Mouse (Mus musculus) cerebellum, adult 18-20 months (tissue): ENCODE data around the gene Cdk5r2.

Experiments
- DNase-seq, 2 experiments: peaks; one replicate each; pipeline ENCODE4 v3.0.0; 2021

The Cdk5r2 gene

GRCm38 (mm10) chr1:74851001-74851775, 3.5 kb upstream of the Cdk5r2 start:
- DNase-seq: no peak

GRCm38 (mm10) chr1:74855156-74855555, 422 bp downstream of the Cdk5r2 start:
- DNase-seq: peak in 1 of 2 experiments; percentile 40

DNA sequence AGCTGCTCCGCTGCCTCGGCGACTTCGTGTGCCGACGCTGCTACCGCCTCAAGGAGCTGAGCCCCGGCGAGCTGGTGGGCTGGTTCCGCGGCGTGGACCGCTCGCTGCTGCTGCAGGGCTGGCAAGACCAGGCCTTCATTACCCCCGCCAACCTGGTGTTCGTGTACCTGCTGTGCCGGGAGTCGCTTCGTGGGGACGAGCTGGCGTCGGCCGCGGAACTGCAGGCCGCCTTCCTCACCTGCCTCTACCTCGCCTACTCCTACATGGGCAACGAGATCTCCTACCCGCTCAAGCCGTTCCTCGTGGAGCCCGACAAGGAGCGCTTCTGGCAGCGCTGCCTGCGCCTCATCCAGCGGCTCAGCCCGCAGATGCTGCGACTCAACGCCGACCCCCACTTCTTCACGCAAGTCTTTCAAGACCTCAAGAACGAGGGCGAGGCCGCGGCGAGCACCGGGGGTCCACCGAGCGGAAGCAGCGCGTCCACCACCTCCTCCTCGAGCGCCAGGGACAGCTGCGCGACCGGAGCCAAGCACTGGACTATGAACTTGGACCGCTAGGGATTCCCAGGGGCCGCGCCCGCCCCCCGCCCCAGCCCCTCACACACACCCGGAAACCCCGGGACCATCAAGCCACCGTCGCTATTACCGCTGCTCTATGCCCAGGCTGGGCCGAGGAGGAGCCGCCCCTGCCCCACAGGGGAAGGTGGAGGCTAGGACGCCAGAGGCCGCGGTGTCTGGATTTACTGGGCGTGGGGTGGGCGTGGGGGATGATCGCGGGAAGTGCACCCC, 1.1 kb downstream of the Cdk5r2 start:
- peak; percentile 46 to 64 for DNase-seq

GRCm38 (mm10) chr1:74856439-74856720, 1.6 kb downstream of the Cdk5r2 start:
- peak; percentile 13 to 28 for DNase-seq

- DNase-seq: peak; percentile 41 to 64
Measured at GRCm38 (mm10) chr1:74856791-74857190, 2.1 kb downstream of the Cdk5r2 start.

- DNase-seq: peak; percentile 20 to 46
Measured at GRCm38 (mm10) chr1:74857201-74857600, 2.5 kb downstream of the Cdk5r2 start.

GRCm38 (mm10) chr1:74857677-74858076, 2.9 kb downstream of the Cdk5r2 start:
- peak; percentile 23 to 39 for DNase-seq

- DNase-seq: peak; percentile 96 to 99
Measured at GRCm38 (mm10) chr1:74858171-74858719, 3.5 kb downstream of the Cdk5r2 start.

DNA sequence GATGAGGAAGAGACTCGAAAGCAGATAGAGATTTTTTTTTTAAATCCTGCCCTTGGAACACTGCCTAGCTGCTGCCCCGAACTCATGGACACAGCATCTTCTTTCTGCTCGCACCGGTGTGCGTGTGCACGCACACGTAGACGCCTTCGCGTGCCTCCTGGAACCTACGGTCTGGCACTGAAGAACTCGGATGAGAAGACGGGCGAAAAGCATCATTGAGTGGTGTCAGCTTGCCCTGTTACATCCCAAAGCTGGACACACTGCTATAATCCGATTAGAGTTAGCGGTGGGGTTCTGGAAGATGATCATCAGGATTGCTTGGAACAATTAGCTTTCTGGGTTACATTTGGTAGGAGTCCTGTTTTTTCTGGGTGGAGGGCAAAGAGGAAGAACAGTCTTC, 4.1 kb downstream of the Cdk5r2 start:
- DNase-seq: no peak

- peak in 1 of 2 experiments; percentile 23 for DNase-seq
Measured at GRCm38 (mm10) chr1:74859223-74859984, 4.7 kb downstream of the Cdk5r2 start.

- no peak for DNase-seq
Measured at GRCm38 (mm10) chr1:74861783-74862182, 7.0 kb downstream of the Cdk5r2 start.

GRCm38 (mm10) chr1:74872218-74872617, 17.5 kb downstream of the Cdk5r2 start:
- DNase-seq: no peak

DNA sequence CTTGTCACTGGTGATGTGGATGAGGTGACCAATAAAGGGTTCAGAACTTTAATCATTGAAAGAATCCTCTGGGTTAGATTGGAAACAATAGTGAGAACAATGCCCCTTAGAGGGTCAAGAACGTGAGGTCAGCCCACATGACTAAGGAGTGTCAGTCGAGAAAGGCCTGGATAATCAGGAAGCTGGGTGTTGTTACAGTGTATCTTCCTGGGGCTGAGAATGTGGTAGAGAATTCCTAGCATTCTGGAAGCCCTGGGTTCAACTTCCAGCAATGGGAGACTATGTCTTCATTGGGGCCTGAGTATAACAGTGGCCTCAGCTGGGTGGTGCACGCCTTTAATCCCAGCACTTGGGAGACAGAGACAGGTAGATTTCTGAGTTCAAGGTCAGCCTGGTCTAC, 22.5 kb downstream of the Cdk5r2 start:
- no peak for DNase-seq

GRCm38 (mm10) chr1:74880785-74881360, 26.1 kb downstream of the Cdk5r2 start:
- peak; percentile 83 to 88 for DNase-seq

- peak; percentile 17 to 46 for DNase-seq
Measured at GRCm38 (mm10) chr1:74882055-74882734, 27.5 kb downstream of the Cdk5r2 start.

- no peak for DNase-seq
Measured at GRCm38 (mm10) chr1:74882828-74883227, 28.1 kb downstream of the Cdk5r2 start.

DNA sequence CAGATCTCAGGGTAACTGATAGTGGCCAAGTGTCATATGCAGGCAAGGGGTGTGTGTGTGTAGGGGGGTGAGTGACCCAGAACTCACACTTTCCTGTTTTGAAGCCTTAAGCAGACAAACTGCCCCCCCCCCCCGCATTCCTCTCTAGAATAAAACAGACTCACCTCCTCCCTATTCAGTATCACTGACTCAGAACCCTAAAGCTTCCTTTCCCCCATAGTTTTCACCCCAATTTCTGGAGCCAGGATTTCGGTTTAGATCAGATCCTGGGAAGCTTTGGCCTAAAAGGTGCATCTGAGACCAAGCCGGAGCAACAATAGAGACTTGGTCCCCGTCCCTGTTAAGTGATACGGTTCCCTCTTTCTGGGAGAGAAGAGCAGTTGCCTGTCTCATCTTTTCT, 28.7 kb downstream of the Cdk5r2 start:
- no peak for DNase-seq

DNA sequence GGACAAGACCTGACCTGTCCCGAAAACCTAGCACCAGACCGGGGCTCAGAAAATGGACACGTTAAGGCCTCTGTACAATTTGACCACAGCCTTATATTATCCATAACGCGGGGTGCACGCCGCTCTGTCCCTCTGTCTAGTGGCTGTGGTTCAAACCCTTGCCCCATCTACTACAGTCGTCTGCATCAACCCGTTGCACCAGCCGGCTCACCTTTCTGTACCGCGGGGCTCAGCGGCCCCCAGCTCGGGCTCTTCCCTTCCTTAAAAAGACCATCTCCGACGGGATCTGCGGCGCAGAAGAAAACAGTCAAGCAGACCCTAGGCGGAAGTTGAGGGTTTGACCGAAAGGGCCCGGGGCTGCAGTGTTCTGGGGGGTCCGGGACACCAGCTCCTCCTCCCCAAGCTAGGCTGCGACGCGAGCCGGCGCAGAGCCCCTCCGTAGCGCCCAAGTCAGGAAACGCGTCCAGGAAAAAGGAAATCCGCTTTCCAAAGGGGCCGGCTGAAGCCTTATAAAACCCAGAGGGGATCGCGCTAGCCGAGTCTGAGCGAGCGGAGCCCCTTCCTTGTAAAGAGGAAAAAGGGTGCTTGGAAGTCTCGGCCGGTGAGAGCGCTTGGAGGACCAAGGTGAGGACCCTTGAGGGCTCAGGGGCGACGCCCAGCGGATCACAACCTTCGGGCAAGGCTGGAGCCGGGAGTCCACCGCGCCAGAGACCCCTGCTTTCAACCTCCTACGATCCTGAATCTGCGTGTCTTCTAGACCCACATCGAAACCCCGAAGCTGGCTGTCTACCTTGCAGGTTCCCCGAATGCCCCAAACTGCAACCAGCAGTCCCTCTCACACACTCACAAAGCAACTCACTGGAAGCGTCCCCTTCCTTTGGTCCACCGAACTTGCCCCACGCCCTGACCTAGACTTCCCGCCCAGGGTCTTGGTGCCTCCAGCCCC, 29.7 kb downstream of the Cdk5r2 start:
- DNase-seq: no peak

DNA sequence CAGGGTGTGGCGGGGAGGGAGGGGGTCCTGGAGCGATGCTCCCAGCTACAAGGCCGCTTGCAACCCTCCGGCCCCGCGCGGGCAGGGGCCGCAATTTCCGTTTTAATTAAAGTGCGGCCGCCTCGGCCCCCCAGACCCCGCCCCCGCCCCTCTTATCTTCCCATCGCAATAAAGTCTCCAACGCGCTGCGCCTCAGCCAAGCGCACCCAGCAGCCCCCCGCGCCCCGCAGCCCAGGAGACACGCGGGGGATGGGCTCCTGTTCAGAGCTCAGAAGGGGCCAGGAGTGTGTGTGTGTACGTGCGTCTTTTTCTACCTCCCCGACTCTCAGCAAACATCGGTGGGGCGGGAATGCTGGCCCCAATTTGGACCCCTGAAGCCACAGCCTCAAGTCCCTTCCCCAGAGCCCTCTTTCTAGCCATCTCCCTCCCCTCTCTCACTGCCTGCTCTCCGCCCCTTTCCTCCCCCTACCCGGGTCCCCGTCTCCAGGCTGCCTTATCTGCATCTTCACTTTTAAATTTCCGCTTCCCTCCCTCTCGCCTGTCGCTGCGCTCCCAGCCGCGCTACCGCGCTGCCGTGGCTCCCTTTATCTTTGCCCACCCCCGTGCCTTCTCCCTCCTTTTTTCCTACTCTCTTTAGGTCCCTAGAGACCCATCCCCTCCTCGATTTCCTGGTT, 30.8 kb downstream of the Cdk5r2 start, which contains the start of gene Fev:
Gene Fev, minus strand, starts transcription at position 51 of the 674 bp plus-strand sequence.
- DNase-seq: no peak

DNA sequence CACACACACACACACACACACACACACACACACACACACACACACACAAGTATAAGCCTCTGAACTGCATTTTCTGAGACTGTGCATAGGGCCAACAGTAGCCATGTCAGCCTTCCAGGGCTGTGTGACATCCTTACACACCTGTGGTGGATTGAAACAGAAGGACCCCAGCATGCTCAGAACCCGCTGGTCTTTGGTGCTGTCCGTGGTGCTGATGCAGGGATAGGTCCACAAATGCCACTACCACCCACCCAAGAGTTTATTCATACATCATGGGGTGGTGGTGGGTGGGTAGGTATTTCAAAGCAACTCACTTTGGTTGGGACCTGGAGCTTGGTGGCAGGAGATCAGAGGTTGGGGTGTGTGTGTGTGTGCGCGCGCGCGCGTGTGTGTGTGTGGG, 36.8 kb downstream of the Cdk5r2 start:
- DNase-seq: no peak
